Mouse (Mus musculus) mouse trophoblast stem cell (cell line): ENCODE measurements around the gene Nlrp4a.
"Not testable (repeated sequence)": the region's sequence is repeated elsewhere in the genome, so short reads cannot be mapped to it uniquely, and the experiment has no call there.

ENCODE experiments used
- in situ Hi-C, 2 experiments: fragments of 300-500 bp; cut with MseI, MboI; formaldehyde crosslinking; loops; 2 replicates in 1 of 2; 3 replicates in 1 of 2; pipeline ENCODE4 v1.15.1; 2025

Gene Nlrp4a

DNA sequence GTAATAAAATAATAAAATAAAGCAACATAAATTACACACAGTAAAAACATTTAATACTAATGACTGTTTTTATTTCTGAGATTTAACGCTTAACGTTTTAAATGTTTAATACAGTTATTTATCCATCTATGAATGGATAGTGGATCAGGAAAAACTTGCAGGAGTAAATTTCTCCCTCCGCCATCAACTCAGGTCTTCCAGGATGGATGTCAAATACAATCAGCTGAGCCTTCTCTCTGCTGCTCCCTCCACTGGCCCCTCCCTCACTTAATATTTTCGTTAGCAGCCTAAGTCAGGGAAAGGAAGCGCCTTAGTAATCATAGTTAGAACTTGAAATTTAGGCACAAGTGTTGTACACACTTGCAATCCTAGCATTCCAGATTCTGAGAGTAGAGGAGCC, at the start of gene Nlrp4a:
Gene Nlrp4a (plus strand): TSS at position 301 of the 400 bp plus-strand sequence.
- in situ Hi-C loops: no loop called here

DNA sequence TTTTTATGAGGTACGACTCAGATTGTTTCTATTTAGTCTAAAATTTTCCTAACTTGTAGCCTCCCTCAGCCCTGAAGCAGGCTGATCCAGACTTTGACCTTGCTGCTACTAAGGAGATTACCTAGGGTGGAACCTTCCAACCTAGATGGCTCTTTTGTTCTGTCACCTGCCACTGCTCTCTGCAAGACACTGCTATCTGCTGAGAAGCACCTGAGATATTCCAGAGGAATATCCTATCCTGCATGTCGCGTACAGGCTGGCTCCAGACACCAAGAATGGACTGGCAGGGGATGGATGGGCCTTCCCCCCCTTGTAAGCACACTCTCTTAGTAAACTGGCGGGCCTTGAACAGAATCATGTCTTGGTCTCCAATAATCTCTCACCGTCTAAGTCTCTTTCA, 48.2 kb upstream of the Nlrp4a start:
- in situ Hi-C loops: not testable (repeated sequence)

DNA sequence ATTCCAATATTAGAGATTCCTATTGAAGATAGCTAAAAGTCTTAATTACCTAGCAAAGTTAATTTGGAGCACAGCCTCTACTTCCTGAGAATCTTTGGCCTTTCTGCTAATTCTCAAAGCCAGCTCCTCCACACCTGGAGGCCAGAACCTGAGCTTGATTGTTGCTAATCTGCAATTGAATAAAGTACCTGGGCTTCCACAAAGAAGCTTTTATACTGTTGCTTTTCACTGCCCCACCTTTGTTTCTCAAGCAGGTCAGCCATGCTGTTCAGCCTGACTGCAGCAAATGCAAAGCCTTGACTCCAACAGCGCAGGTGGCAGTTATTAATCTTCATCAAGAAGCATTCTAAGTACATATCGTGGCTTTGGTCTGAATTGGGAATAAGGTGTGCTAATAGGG, 43.8 kb upstream of the Nlrp4a start:
- in situ Hi-C loops: not testable (repeated sequence)

DNA sequence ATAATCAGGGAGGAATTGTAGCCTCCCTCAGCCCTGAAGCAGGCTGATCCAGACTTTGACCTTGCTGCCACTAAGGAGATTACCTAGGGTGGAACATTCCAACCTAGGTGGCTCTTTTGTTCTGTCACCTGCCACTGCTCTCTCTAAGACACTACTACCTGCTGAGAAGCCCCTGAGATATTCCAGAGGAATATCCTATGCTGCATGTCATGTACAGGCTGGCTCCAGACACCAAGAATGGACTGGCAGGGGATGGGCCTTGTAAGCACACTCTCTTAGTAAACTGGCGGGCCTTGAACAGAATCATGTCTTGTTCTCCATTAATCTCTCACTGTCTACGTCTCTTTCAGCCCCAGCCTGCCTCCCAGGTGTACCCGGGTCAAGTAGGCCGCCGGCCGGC, 43.1 kb upstream of the Nlrp4a start:
- in situ Hi-C loops: not testable (repeated sequence)

DNA sequence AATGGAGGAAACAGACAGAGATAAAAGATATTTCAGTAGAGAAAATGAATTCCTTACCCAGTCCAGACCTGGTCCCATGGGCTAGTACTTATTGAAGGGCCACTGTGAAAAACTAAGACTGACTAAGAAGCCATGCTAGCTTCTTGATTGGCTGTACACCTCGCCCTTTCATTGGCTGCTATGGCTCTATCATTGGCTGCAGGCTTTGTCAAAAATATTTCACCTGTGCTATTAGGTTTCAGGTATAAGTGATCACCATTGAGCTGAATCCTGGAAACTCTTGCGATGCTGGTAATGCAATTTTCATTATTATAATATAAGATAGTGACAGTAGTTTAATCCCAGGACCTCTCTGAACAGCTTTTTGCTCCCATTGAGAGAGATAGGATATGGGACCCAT, 31.3 kb upstream of the Nlrp4a start, which contains the start of gene Nlrp9c:
Gene Nlrp9c (minus strand): TSS at position 101 of the 400 bp plus-strand sequence.
- in situ Hi-C loops: not testable (repeated sequence)

DNA sequence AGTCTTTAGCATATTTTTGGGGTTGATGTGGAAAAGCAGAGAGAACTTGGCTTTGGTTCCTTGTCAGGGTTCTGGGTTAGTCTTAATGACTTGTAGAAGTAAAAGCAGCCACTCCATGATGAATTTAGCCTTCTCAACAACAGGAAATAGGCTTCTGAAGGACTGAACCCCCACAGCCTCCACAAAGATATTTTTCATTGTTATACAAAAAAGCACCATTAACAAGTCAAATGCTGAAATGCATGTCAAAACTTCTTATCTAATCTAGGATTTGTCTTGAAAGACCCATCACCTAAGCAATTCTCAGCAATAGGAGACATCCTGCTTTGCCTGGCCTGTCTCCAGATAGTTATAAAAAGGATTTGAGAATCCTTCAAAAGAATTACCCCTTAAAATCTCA, 41.8 kb downstream of the Nlrp4a start:
- in situ Hi-C loops: no loop called here

DNA sequence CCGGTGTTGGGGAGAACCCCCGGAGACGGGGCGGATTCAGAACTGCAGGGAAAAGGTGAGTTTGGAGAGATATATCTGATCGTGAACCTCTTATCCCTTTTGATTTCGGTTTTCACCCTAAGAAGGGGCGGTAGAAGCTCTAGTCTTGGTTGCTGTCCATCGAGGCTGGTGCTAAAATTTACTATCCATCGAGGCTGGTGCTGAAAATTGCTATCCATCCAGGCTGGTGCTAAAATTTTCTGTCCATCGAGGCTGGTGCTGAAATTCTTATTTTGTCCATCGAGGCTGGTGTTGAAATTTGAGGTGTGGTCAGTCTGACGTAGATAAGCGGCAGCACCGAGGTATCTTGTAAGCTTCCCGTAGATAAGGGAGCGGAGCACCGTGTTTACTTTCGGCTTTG, 54.6 kb downstream of the Nlrp4a start:
- in situ Hi-C loops: not testable (repeated sequence)
